Mouse (Mus musculus) CH12.LX (cell line): ENCODE data around the gene Etnppl. TPM values are rescaled to one million over a fixed set of nuclear protein-coding genes. Genes with fewer than 3 reads are reported as not detected.

Experiments used
- DNase-seq: peaks from one replicate; pipeline ENCODE4 v3.0.0-alpha.2; 2013; ENCODE audit errors: extremely low read depth
- H3K27ac ChIP-seq: 2 replicates; pipeline ENCODE4 v1.5.1; 2012; ENCODE audit warnings: low read depth, mild to moderate bottlenecking, control low read depth, moderate library complexity; ENCODE audit not compliant: insufficient read depth
- H3K27me3 ChIP-seq: replicated peaks from 2 replicates; pipeline ENCODE3; 2012; ENCODE audit warnings: inconsistent platforms
- H3K36me3 ChIP-seq, 2 experiments: replicated peaks in 1 of 2; 2 replicates each; pipeline versions ENCODE3 to v1.6.1; 2012; ENCODE audit warnings: inconsistent platforms in 1 of 2, low read length in 1 of 2, mild to moderate bottlenecking in 1 of 2, mixed read lengths in 1 of 2, moderate library complexity in 1 of 2; ENCODE audit not compliant: control insufficient read depth in 1 of 2, insufficient read depth in 1 of 2
- H3K4me1 ChIP-seq, 2 experiments: 2 replicates each; pipeline ENCODE4 v1.6.1; 2012; ENCODE audit warnings: inconsistent platforms in 1 of 2, moderate library complexity in 1 of 2; ENCODE audit not compliant: insufficient read depth in 2 of 2, control insufficient read depth in 1 of 2
- H3K4me2 ChIP-seq: 2 replicates; pipeline ENCODE4 v1.6.1; 2012; ENCODE audit warnings: low read depth, mild to moderate bottlenecking, control low read depth; ENCODE audit not compliant: poor library complexity, insufficient read depth, severe bottlenecking
- H3K4me3 ChIP-seq, 3 experiments: fragments of 150-350 bp in 1 of 3; sonication (generic) in 1 of 3; replicated peaks in 1 of 3; 2 replicates each; pipeline versions ENCODE3 to v1.5.1; 2011 to 2012; ENCODE audit warnings: low read depth in 2 of 3, low read length in 2 of 3, mild to moderate bottlenecking in 2 of 3, moderate library complexity in 2 of 3, control low read depth in 1 of 3, improper control_type of control experiment in 1 of 3, inconsistent platforms in 1 of 3, mixed read lengths in 1 of 3; ENCODE audit not compliant: poor library complexity in 1 of 3
- H3K79me2 ChIP-seq: replicated peaks from 2 replicates; pipeline ENCODE4 v1.6.1; 2012; ENCODE audit warnings: mild to moderate bottlenecking, moderate library complexity; ENCODE audit not compliant: control insufficient read depth, poor library complexity, insufficient read depth, severe bottlenecking; ENCODE audit errors: extremely low read depth
- H3K9ac ChIP-seq: 2 replicates; pipeline ENCODE4 v1.6.1; 2012; ENCODE audit warnings: low read depth, mild to moderate bottlenecking, control low read depth, moderate library complexity; ENCODE audit not compliant: insufficient read depth
- H3K9me3 ChIP-seq: replicated peaks from 2 replicates; pipeline ENCODE3; 2012; ENCODE audit warnings: low read length, inconsistent platforms, mixed read lengths
- BHLHE40 ChIP-seq: IDR thresholded peaks from 2 replicates; pipeline ENCODE4 v1.6.1; 2011; ENCODE audit warnings: mild to moderate bottlenecking, low read depth, low read length, improper control_type of control experiment
- CHD1 ChIP-seq: IDR thresholded peaks from 2 replicates; pipeline ENCODE4 v1.6.1; 2012; ENCODE audit warnings: low read depth, low read length, improper control_type of control experiment, inconsistent platforms
- CHD2 ChIP-seq: IDR thresholded peaks from 2 replicates; pipeline ENCODE4 v1.6.1; 2011; ENCODE audit warnings: low read length, improper control_type of control experiment
- CTCF ChIP-seq, 2 experiments: IDR thresholded peaks in 1 of 2; conservative IDR thresholded peaks in 1 of 2; 2 replicates each; pipeline ENCODE4 v1.5.1; 2011 to 2012; ENCODE audit warnings: low read depth in 2 of 2, low read length in 2 of 2, improper control_type of control experiment in 1 of 2, inconsistent platforms in 1 of 2, mild to moderate bottlenecking in 1 of 2, moderate library complexity in 1 of 2
- IRF4 ChIP-seq: IDR thresholded peaks from 2 replicates; pipeline ENCODE4 v1.6.1; 2014; ENCODE audit warnings: low read depth, mild to moderate bottlenecking, inconsistent platforms, low read length, improper control_type of control experiment
- MAFK ChIP-seq: IDR thresholded peaks from 2 replicates; pipeline ENCODE4 v1.6.1; 2011; ENCODE audit warnings: low read length, improper control_type of control experiment; ENCODE audit not compliant: insufficient replicate concordance
- MAX ChIP-seq: IDR thresholded peaks from 2 replicates; pipeline ENCODE4 v1.6.1; 2011; ENCODE audit warnings: low read length, improper control_type of control experiment
- MAZ ChIP-seq: IDR thresholded peaks from 2 replicates; pipeline ENCODE4 v1.6.1; 2012; ENCODE audit warnings: low read depth, mild to moderate bottlenecking, inconsistent platforms, low read length, improper control_type of control experiment, moderate library complexity
- MEF2A ChIP-seq: IDR thresholded peaks from 2 replicates; pipeline ENCODE4 v1.6.1; 2014; ENCODE audit warnings: low read depth, mild to moderate bottlenecking, inconsistent platforms, low read length, improper control_type of control experiment, borderline replicate concordance
- MYC ChIP-seq: IDR thresholded peaks from 2 replicates; pipeline ENCODE4 v1.6.1; 2011; ENCODE audit warnings: low read depth, mild to moderate bottlenecking, improper control_type of control experiment, low read length
- NRF1 ChIP-seq: IDR thresholded peaks from 2 replicates; pipeline ENCODE4 v1.6.1; 2014; ENCODE audit warnings: low read depth, mild to moderate bottlenecking, inconsistent platforms, low read length, improper control_type of control experiment, moderate library complexity
- POLR2A ChIP-seq: IDR thresholded peaks from 2 replicates; pipeline ENCODE4 v1.6.1; 2011; ENCODE audit warnings: low read depth, mild to moderate bottlenecking, improper control_type of control experiment, low read length
- POLR2AphosphoS2 ChIP-seq: IDR thresholded peaks from 2 replicates; pipeline ENCODE4 v1.6.1; 2011; ENCODE audit warnings: low read depth, low read length, improper control_type of control experiment
- RAD21 ChIP-seq: IDR thresholded peaks from 2 replicates; pipeline ENCODE4 v1.6.1; 2011; ENCODE audit warnings: low read depth, mild to moderate bottlenecking, low read length, improper control_type of control experiment, moderate library complexity
- SMC3 ChIP-seq: IDR thresholded peaks from 2 replicates; pipeline ENCODE4 v1.6.1; 2011; ENCODE audit warnings: low read depth, low read length, improper control_type of control experiment
- TCF12 ChIP-seq: IDR thresholded peaks from 2 replicates; pipeline ENCODE4 v1.6.1; 2014; ENCODE audit warnings: low read depth, mild to moderate bottlenecking, inconsistent platforms, low read length, improper control_type of control experiment
- USF1 ChIP-seq: IDR thresholded peaks from 2 replicates; pipeline ENCODE4 v1.6.1; 2014; ENCODE audit warnings: low read depth, mild to moderate bottlenecking, inconsistent platforms, low read length, improper control_type of control experiment
- ZC3H11A ChIP-seq: IDR thresholded peaks from 2 replicates; pipeline ENCODE4 v1.6.1; 2012; ENCODE audit warnings: low read depth, mild to moderate bottlenecking, inconsistent platforms, low read length, improper control_type of control experiment
- ZKSCAN1 ChIP-seq: IDR thresholded peaks from 2 replicates; pipeline ENCODE4 v1.6.1; 2012; ENCODE audit warnings: low read depth, inconsistent platforms, low read length, improper control_type of control experiment, borderline replicate concordance
- ZNF384 ChIP-seq: IDR thresholded peaks from 2 replicates; pipeline ENCODE4 v1.6.1; 2012; ENCODE audit warnings: low read depth, low read length, improper control_type of control experiment, inconsistent platforms
- dilution Hi-C: fragments of 300-500 bp; cut with MboI; formaldehyde crosslinking; loops from 2 replicates; pipeline ENCODE4 v1.14.3; 2020; ENCODE audit warnings: low sequenced_read_pairs; ENCODE audit not compliant: extremely low pct_unique_long_range_greater_than_20kb, extremely low pct_ligation_motif_present
- in situ Hi-C: fragments of 300-500 bp; cut with MboI; formaldehyde crosslinking; loops from 3 replicates; pipeline ENCODE4 v1.14.3; 2019; ENCODE audit warnings: low sequenced_read_pairs, low pct_ligation_motif_present, low pct_unique_long_range_greater_than_20kb, mixed read lengths
- polyA plus RNA-seq: library from polyadenylated mRNA; unstranded; fragments of >175 nt; gene quantifications from 2 replicates; pipeline ENCODE4 v1.2.1, GENCODE M21; 2012; ENCODE audit warnings: low read depth; ENCODE audit not compliant: insufficient read length
- total RNA-seq, 2 experiments: library from RNA; depleted of rRNA; stranded (reverse); fragments of 300-350 nt in 1 of 2; fragments of >200 nt in 1 of 2; gene quantifications; 2 replicates each; pipeline ENCODE4 v1.2.3; 2012 to 2014

Gene Etnppl
- total RNA-seq (2012; rRNA removed): not detected in 2 replicates
- total RNA-seq (2014; rRNA removed): not detected in 2 replicates
- polyA plus RNA-seq: not detected in 2 replicates

- TF ChIP-seq MEF2A (no peak), TCF12 (no peak), BHLHE40 (no peak), MAX (no peak), CTCF (conservative IDR thresholded peaks at IDR 0.05 in 1 of 2, IDR thresholded peaks at IDR 0.05 in 1 of 2; ENCODE audit: low read depth in 2 of 2, low read length in 2 of 2) (no peak), USF1 (no peak), MYC (no peak), CHD2 (no peak), ZNF384 (no peak), POLR2AphosphoS2 (no peak), NRF1 (no peak), IRF4 (no peak), RAD21 (no peak), CHD1 (no peak), MAZ (no peak), MAFK (no peak), ZKSCAN1 (no peak), SMC3 (no peak)
- TF ChIP-seq, all 38 proteins: peak for 0
- no peak within 1 kb of the TSS for H3K27ac ChIP-seq
- no peak within 1 kb of the TSS for H3K9ac ChIP-seq
- H3K4me3 ChIP-seq: no peak within 1 kb of the TSS
- no peaks in the 10 kb centered on the region for H3K27me3 ChIP-seq
- dilution Hi-C loops: no loop called here
- in situ Hi-C loops: no loop called here
- H3K4me1 ChIP-seq: peaks cover 5 to 7% of the 10 kb centered on the region in 2 experiments; a peak in 3 of 4 replicates
- no peaks in the 10 kb centered on the region for H3K9me3 ChIP-seq
- H3K4me2 ChIP-seq: no peak within 1 kb of the TSS
- no peak for DNase-seq
- no peaks in the 10 kb centered on the region for H3K79me2 ChIP-seq
- no peaks in the 10 kb centered on the region for H3K36me3 ChIP-seq
Observed at GRCm38 (mm10) chr3:130617439-130617898, at the start of gene Etnppl. Gene Etnppl, plus strand, starts transcription at chr3:130617448.

- no peak overlapping the region for H3K27ac ChIP-seq
- no peak overlapping the region for H3K4me3 ChIP-seq
- in situ Hi-C loops: no loop called here
- H3K4me2 ChIP-seq: no peak overlapping the region
- H3K36me3 ChIP-seq: no peaks in the 10 kb centered on the region
- TF ChIP-seq ZC3H11A: no peak
- no peak for TF ChIP-seq MYC
- TF ChIP-seq POLR2A: no peak
- no peaks in the 10 kb centered on the region for H3K79me2 ChIP-seq
- no peak overlapping the region for H3K9ac ChIP-seq
- dilution Hi-C loops: no loop called here
- no peak for DNase-seq
- H3K4me1 ChIP-seq: no peaks in the 10 kb centered on the region
- H3K27me3 ChIP-seq: no peaks in the 10 kb centered on the region
- no peaks in the 10 kb centered on the region for H3K9me3 ChIP-seq
Observed at GRCm38 (mm10) chr3:130568331-130569095, 48.7 kb upstream of the Etnppl start.
